Mouse (Mus musculus): ENCODE measurements around the gene Snd1. TPM values are rescaled to one million over a fixed set of nuclear protein-coding genes. Genes with fewer than 3 reads are reported as not detected.

Snd1 gene
- polyA plus RNA-seq, 3 experiments from 2014 or later: 44.7 to 54.7 (median 51.4) TPM

DNA sequence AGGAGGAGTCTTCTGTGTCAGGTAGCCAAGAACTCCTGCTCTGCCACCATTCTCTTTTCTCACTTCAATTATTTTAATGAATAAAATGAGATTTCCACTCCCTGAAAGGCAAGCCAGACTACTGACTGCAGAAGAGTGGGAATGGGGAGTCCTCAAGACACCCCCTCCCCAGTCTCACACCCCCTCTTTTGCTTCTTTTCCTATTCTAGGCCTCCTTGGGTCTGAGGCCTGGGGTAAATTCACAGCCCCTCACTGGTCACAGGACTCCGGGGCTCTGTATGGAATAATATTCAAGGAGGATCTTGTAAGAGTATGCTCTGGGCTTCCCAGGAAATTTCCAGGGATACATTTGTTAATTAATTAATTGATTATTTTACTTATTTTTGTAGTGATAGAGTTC lies 507.9 kb downstream of the Snd1 start:
- no peak for ATAC-seq

Other genes starting within 250 kb of the Snd1 start
- gene Zfp800, start 77.1 kb upstream of the Snd1 start, polyA plus RNA-seq (2017; shearing (Covaris generic)): 10 to 100 TPM; 25.4 to 38.2 (median 29.1) TPM
- gene Arf5, start 51.6 kb upstream of the Snd1 start, polyA plus RNA-seq (2017; shearing (Covaris generic)): 10 to 100 TPM; 19.8 to 78.8 (median 44.8) TPM
- gene Fscn3, start 47.4 kb upstream of the Snd1 start, polyA plus RNA-seq (2017; shearing (Covaris generic)): under 1 TPM in 1 of 3 experiments, not detected in 2; 0.25 TPM
- 1 to 10 TPM; 5.9 to 8.0 (median 7.9) TPM for gene Gcc1, start 46.7 kb upstream of the Snd1 start, polyA plus RNA-seq (2017; shearing (Covaris generic))
- not detected for gene Pax4, start 25.8 kb upstream of the Snd1 start, polyA plus RNA-seq (2017; shearing (Covaris generic))

Data from inflammation-experienced regulatory T-cells, adult 6 months (primary cell).